29 mouse cellular contexts compared by ENCODE assay signal in the genomic region with DNA sequence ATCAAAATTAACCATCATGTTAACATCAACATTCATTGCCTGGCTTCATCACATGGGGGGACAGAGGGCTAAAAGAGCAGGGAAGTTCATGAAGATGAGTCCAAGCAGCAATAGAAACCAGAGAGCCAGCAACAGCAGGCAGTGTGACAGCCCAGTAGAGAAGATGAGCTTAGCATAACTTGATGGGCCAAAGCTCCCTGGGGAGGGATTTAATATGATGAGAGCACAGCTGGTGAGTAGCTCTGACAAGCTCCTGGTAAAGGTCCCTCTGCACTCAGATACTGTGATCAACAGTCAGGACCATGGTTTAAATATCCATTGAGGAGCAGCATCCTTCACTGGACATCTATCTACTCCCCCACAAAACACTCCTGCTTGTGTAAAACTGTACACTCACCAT.
DNase-seq lines count a peak whose midpoint lies in the region; ATAC-seq and TF ChIP-seq lines count a peak whose summit lies in the region.
"Had no signal": no experiment of that assay in that cellular context is flagged by ENCODE, and none has a peak within 500 bp of the region (broad histone marks: within the 10 kb centered on the region; RNA-seq: fewer than 3 reads in every experiment).

No protein-coding gene starts in this region.

- ATAC-seq in midbrain, postnatal 0 days (ENCODE audit: low FRiP score) = no peak
- no peak for ATAC-seq in midbrain, embryonic 13.5 days
- ATAC-seq: activated CD4-positive, CD25-positive, alpha-beta regulatory T cell, adult 4 months; CD4-positive, CD25-positive, alpha-beta regulatory T cell, adult 4 months; forebrain, embryonic 14.5 days; forebrain, embryonic 16.5 days; Patski had no signal

- H3K9me3 ChIP-seq in midbrain, postnatal 0 days (ENCODE audit: low read length) = no peaks in the 10 kb centered on the region
- no peaks in the 10 kb centered on the region for H3K9me3 ChIP-seq in midbrain, embryonic 13.5 days
- H3K9me3 ChIP-seq: embryonic facial prominence, embryonic 13.5 days; embryonic facial prominence, embryonic 15.5 days; forebrain, embryonic 10.5 days; forebrain, embryonic 12.5 days had no signal

- DNase-seq in cerebellum, postnatal 10 days = peak; percentile 54
- DNase-seq in cerebellum, postnatal 36 days = no peak
- DNase-seq in left cerebral cortex, postnatal 4 days = peak; percentile 44
- DNase-seq in left cerebral cortex, adult 9 months (ENCODE audit: low spot score in 2 of 2) = no peak
- peak; percentile 52 for DNase-seq in midbrain, postnatal 0 days (ENCODE audit: low spot score)
- no peak for DNase-seq in adrenal gland, adult 18-20 months (ENCODE audit: low spot score in 2 of 2)
- DNase-seq: adrenal gland, adult 2 months; adrenal gland, postnatal 10 days; adrenal gland, postnatal 25 days; B cell, adult 2 months; cerebellum, adult 11 months; cerebellum, adult 18-20 months; cerebellum, adult 8-10 months; cerebellum, adult 9-11 months; cerebellum, postnatal 25 days; embryo, embryonic 11 days had no signal

- H3K4me1 ChIP-seq in midbrain, postnatal 0 days (ENCODE audit: insufficient read depth, low read length) = no peaks in the 10 kb centered on the region
- H3K4me1 ChIP-seq in midbrain, embryonic 13.5 days (replicated peaks) = no peaks in the 10 kb centered on the region; the same call in 1 of the 2 replicates
- H3K4me1 ChIP-seq: embryonic facial prominence, embryonic 13.5 days; embryonic facial prominence, embryonic 15.5 days; forebrain, embryonic 10.5 days; forebrain, embryonic 12.5 days had no signal

- TF ChIP-seq CTCF in midbrain, postnatal 0 days (IDR thresholded peaks at IDR 0.05) = no peak

- H3K27me3 ChIP-seq in midbrain, postnatal 0 days (ENCODE audit: insufficient read depth, low read length) = no peaks in the 10 kb centered on the region
- H3K27me3 ChIP-seq in midbrain, embryonic 13.5 days = no peaks in the 10 kb centered on the region
- H3K27me3 ChIP-seq: CH12.LX; embryonic facial prominence, embryonic 13.5 days; embryonic facial prominence, embryonic 15.5 days; forebrain, embryonic 12.5 days; Patski had no signal

- no peaks in the 10 kb centered on the region for H3K36me3 ChIP-seq in midbrain, postnatal 0 days (ENCODE audit: insufficient read depth, low read length)
- no peaks in the 10 kb centered on the region for H3K36me3 ChIP-seq in midbrain, embryonic 13.5 days
- H3K36me3 ChIP-seq: embryonic facial prominence, embryonic 13.5 days; embryonic facial prominence, embryonic 15.5 days; forebrain, embryonic 10.5 days; forebrain, embryonic 12.5 days; G1E had no signal

- no peak overlapping the region for H3K27ac ChIP-seq in midbrain, postnatal 0 days (ENCODE audit: low read depth, low read length)
- H3K27ac ChIP-seq in midbrain, embryonic 13.5 days = no peak overlapping the region
- H3K27ac ChIP-seq: embryonic facial prominence, embryonic 13.5 days; embryonic facial prominence, embryonic 15.5 days; forebrain, embryonic 10.5 days; forebrain, embryonic 12.5 days had no signal

- H3K4me3 ChIP-seq in midbrain, postnatal 0 days (ENCODE audit: low read depth, low read length) = no peak overlapping the region
- no peak overlapping the region for H3K4me3 ChIP-seq in midbrain, embryonic 13.5 days (replicated peaks)
- H3K4me3 ChIP-seq: embryonic facial prominence, embryonic 13.5 days; embryonic facial prominence, embryonic 15.5 days; erythroblast, embryonic 14.5 days; forebrain, embryonic 10.5 days; forebrain, embryonic 12.5 days had no signal

- H3K4me2 ChIP-seq in midbrain, postnatal 0 days (ENCODE audit: low read depth, low read length, poor library complexity, severe bottlenecking) = no peak overlapping the region
- no peak overlapping the region for H3K4me2 ChIP-seq in midbrain, embryonic 13.5 days (replicated peaks)
- H3K4me2 ChIP-seq: embryonic facial prominence, embryonic 13.5 days; embryonic facial prominence, embryonic 15.5 days; forebrain, embryonic 12.5 days had no signal

- intact Hi-C loops in left cerebral cortex, postnatal 4 days (cut with DNase I) = no loop called here

- no peak overlapping the region for H3K9ac ChIP-seq in midbrain, postnatal 0 days (replicated peaks; ENCODE audit: low read length, poor library complexity, severe bottlenecking)
- no peak overlapping the region for H3K9ac ChIP-seq in midbrain, embryonic 13.5 days (replicated peaks)
- H3K9ac ChIP-seq: embryonic facial prominence, embryonic 13.5 days; embryonic facial prominence, embryonic 15.5 days; forebrain, embryonic 12.5 days had no signal

Comparison
In these comparisons a context has a peak if more than half of its experiments do, and no peak if none do; other contexts are left out.
1. DNase-seq: peak in cerebellum, postnatal 10 days (2 of 2), left cerebral cortex, postnatal 4 days (single experiment) and midbrain, postnatal 0 days (single experiment); none in cerebellum, postnatal 36 days (0 of 2), left cerebral cortex, adult 9 months (0 of 2) and adrenal gland, adult 18-20 months (0 of 2).